Mouse (Mus musculus) liver, adult 2 months (tissue): ENCODE data around the gene Eps8l2. TPM values are rescaled to one million over a fixed set of nuclear protein-coding genes. Genes with fewer than 3 reads are reported as not detected.
A peak's percentile ranks its signal among the peaks of the same experiment; 100 is the strongest.

Experiments used
- DNase-seq: peaks from one replicate; pipeline ENCODE4 v3.0.0-alpha.2; 2011; ENCODE audit warnings: low read depth, low spot score; ENCODE audit errors: extremely low read depth
- H3K27ac ChIP-seq: fragments of 200-500 bp; replicated peaks from 2 replicates; pipeline ENCODE4 v1.5.1; 2012; ENCODE audit warnings: low read depth, mild to moderate bottlenecking, control low read depth, inconsistent platforms, low read length; ENCODE audit not compliant: insufficient read depth
- H3K27me3 ChIP-seq: fragments of 200-500 bp; 2 replicates; pipeline ENCODE4 v1.6.1; 2012; ENCODE audit warnings: mild to moderate bottlenecking, moderate library complexity, low read length, inconsistent platforms; ENCODE audit not compliant: control insufficient read depth, insufficient read depth
- H3K36me3 ChIP-seq: fragments of 200-500 bp; 2 replicates; pipeline ENCODE4 v1.6.1; 2012; ENCODE audit warnings: low read length, inconsistent platforms; ENCODE audit not compliant: control insufficient read depth, insufficient read depth
- H3K4me1 ChIP-seq: fragments of 200-500 bp; 2 replicates; pipeline ENCODE4 v1.6.1; 2011; ENCODE audit warnings: low read length; ENCODE audit not compliant: control insufficient read depth, insufficient read depth
- H3K4me3 ChIP-seq: fragments of 200-500 bp; 2 replicates; pipeline ENCODE4 v1.5.1; 2011; ENCODE audit warnings: low read depth, mild to moderate bottlenecking, control low read depth, low read length, moderate library complexity; ENCODE audit not compliant: insufficient read depth
- H3K79me2 ChIP-seq: fragments of 200-500 bp; 2 replicates; pipeline ENCODE4 v1.6.1; 2012; ENCODE audit warnings: inconsistent platforms, mild to moderate bottlenecking, low read length, moderate library complexity; ENCODE audit not compliant: control insufficient read depth, insufficient read depth
- H3K9ac ChIP-seq: fragments of 200-500 bp; 2 replicates; pipeline ENCODE4 v1.6.1; 2012; ENCODE audit warnings: low read depth, mild to moderate bottlenecking, control low read depth, inconsistent platforms, low read length
- CTCF ChIP-seq: fragments of 200-500 bp; IDR thresholded peaks from 2 replicates; pipeline ENCODE4 v1.5.1; 2011; ENCODE audit warnings: low read depth, low read length, control low read depth
- POLR2A ChIP-seq: fragments of 200-500 bp; IDR thresholded peaks from 2 replicates; pipeline ENCODE4 v1.6.1; 2011; ENCODE audit warnings: low read length, control low read depth; ENCODE audit not compliant: insufficient read depth; ENCODE audit errors: extremely low read depth
- WGBS: fragments of 180-500 bp; shearing (Covaris S2); methylation state at CpG from one replicate; pipeline ENCODE4 v1.1.7; 2018; 5-methylcytosine and 5-hydroxymethylcytosine counted together
- polyA plus RNA-seq: library from polyadenylated mRNA; depleted of rRNA; stranded (reverse); fragments of >200 nt; gene quantifications from 2 replicates; pipeline ENCODE4 v1.2.3, GENCODE M21; 2012
- total RNA-seq: library from RNA; depleted of rRNA; stranded (reverse); fragments of >200 nt; gene quantifications from 2 replicates; pipeline ENCODE4 v1.2.3, GENCODE M21; 2014

Eps8l2 gene
- total and polyA plus RNA-seq, 2 experiments = 17.4 to 117 TPM

- Histone ChIP-seq H3K27me3 (no peaks in the 10 kb centered on the region), H3K79me2 (no peaks in the 10 kb centered on the region), H3K9ac (no peak overlapping the region), H3K36me3 (peaks cover 6% of the 10 kb centered on the region), H3K4me1 (peaks cover 3% of the 10 kb centered on the region), H3K4me3 (no peak overlapping the region), H3K27ac (no peak overlapping the region)
- TF ChIP-seq POLR2A (no peak), CTCF (no peak)
- WGBS = 96% methylated on average over 2 of the region's 2 CpGs
- no peak for DNase-seq
Observed at GRCm38 (mm10) chr7:141335044-141335579, 3.6 kb upstream of the Eps8l2 start.

- Histone ChIP-seq H3K4me3 (no peak overlapping the region), H3K27me3 (no peaks in the 10 kb centered on the region), H3K27ac (no peak overlapping the region), H3K9ac (no peak overlapping the region), H3K79me2 (no peaks in the 10 kb centered on the region), H3K36me3 (peaks cover 6% of the 10 kb centered on the region), H3K4me1 (peaks cover 4% of the 10 kb centered on the region)
- TF ChIP-seq CTCF = no peak
- WGBS = 41% methylated on average over 4 of the region's 4 CpGs
- peak; percentile 44 for DNase-seq
Observed at GRCm38 (mm10) chr7:141335682-141336081, 3.0 kb upstream of the Eps8l2 start.

GRCm38 (mm10) chr7:141336296-141336695 is 2.4 kb upstream of the Eps8l2 start:
- Histone ChIP-seq H3K36me3 (peaks cover 6% of the 10 kb centered on the region), H3K9ac (no peak overlapping the region), H3K4me1 (peaks cover 8% of the 10 kb centered on the region), H3K27me3 (no peaks in the 10 kb centered on the region), H3K79me2 (no peaks in the 10 kb centered on the region), H3K27ac (no peak overlapping the region), H3K4me3 (no peak overlapping the region)
- TF ChIP-seq CTCF (no peak), POLR2A (no peak)
- WGBS = 65% methylated on average over 3 of the region's 3 CpGs
- DNase-seq = no peak

- peaks cover 21% of the 10 kb centered on the region for H3K4me1 ChIP-seq
- no peaks in the 10 kb centered on the region for H3K27me3 ChIP-seq
- TF ChIP-seq CTCF (no peak), POLR2A (no peak)
- 61% methylated on average over 3 of the region's 3 CpGs for WGBS
- no peak overlapping the region for H3K9ac ChIP-seq
- H3K36me3 ChIP-seq = peaks cover 6% of the 10 kb centered on the region; the same call in 1 of the 2 replicates
- H3K4me3 ChIP-seq = no peak overlapping the region
- peaks cover 3% of the 10 kb centered on the region; the same call in 1 of the 2 replicates for H3K79me2 ChIP-seq
- DNase-seq = peak; percentile 33
- no peak overlapping the region for H3K27ac ChIP-seq
Observed at GRCm38 (mm10) chr7:141337716-141338416, 814 bp upstream of the Eps8l2 start.

- Histone ChIP-seq H3K4me1 (peaks cover 32% of the 10 kb centered on the region), H3K36me3 (no peaks in the 10 kb centered on the region), H3K27me3 (no peaks in the 10 kb centered on the region), H3K9ac (peak overlapping the region; percentile 77), H3K4me3 (peak overlapping the region; percentile 65), H3K27ac (peak overlapping the region; percentile 96), H3K79me2 (peaks cover 3% of the 10 kb centered on the region; the same call in 1 of the 2 replicates)
- DNase-seq = peak; percentile 29
- TF ChIP-seq POLR2A (no peak), CTCF (no peak)
- WGBS = 18% methylated on average over 20 of the region's 20 CpGs
Observed at GRCm38 (mm10) chr7:141339215-141339920, 688 bp downstream of the Eps8l2 start.
